Mouse (Mus musculus) E14TG2a.4 (cell line): Measurements from ENCODE around the gene Slc8a2.

Experiments used
- CTCF ChIP-seq: conservative IDR thresholded peaks from 2 replicates; pipeline ENCODE4 v1.5.1; 2014; ENCODE audit warnings: low read length
- NANOG ChIP-seq: IDR thresholded peaks from 2 replicates; pipeline ENCODE4 v1.6.1; 2014; ENCODE audit warnings: borderline replicate concordance, low read length, mixed read lengths

DNA sequence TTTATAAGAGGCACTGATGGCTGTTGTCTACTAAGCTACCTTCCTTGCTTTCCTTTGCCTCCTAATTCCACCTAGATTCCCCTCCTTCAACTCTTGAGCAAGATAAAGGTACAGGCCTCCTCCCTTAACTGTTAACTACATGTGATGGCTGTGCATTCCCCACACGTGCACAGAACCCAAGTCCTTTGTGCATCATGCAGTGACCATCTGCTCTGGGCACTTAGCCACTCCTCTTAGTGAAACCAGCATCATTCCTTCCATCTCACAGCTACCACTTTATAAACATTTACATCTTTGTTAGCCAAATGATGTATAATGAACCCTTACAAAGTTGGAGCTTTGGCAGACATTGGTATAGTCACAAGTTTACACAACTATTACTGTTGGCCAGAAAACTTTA is 49.7 kb upstream of the Slc8a2 start:
- no peak for TF ChIP-seq CTCF
- TF ChIP-seq NANOG: no peak
